Mouse (Mus musculus) brain, embryonic 14.5 days (tissue): ENCODE results near the gene Ramp2.
A peak's percentile ranks its signal among the peaks of the same experiment; 100 is the strongest.

Experiments used
- CTCF ChIP-seq: fragments of 200-500 bp; IDR thresholded peaks from 2 replicates; pipeline ENCODE4 v1.5.1; 2012; ENCODE audit warnings: inconsistent platforms, mild to moderate bottlenecking, moderate library complexity, borderline replicate concordance; ENCODE audit not compliant: insufficient read depth, insufficient read length; ENCODE audit errors: extremely low read depth
- POLR2A ChIP-seq: fragments of 200-500 bp; IDR thresholded peaks from 2 replicates; pipeline ENCODE4 v1.6.1; 2012; ENCODE audit warnings: mild to moderate bottlenecking, inconsistent platforms, borderline replicate concordance; ENCODE audit not compliant: poor library complexity, insufficient read depth, insufficient read length, severe bottlenecking; ENCODE audit errors: extremely low read depth

- TF ChIP-seq POLR2A (peak; percentile 47; the same call in 1 of the 2 replicates), CTCF (0 out of 2 replicates have a peak, but pooled peaks have one; percentile 14)
Measured at GRCm38 (mm10) chr11:101278223-101279192, 32.7 kb downstream of the Ramp2 start, which contains the start of the genes Cntd1 and Coa3.
